Mouse (Mus musculus) gastrocnemius, adult 8-10 months (tissue): ENCODE measurements around the gene Zfp850. TPM values are rescaled to one million over a fixed set of nuclear protein-coding genes. Genes with fewer than 3 reads are reported as not detected.
"Not testable (repeated sequence)": the region's sequence is repeated elsewhere in the genome, so short reads cannot be mapped to it uniquely, and the experiment has no call there.

Experiments used
- DNase-seq, 2 experiments: peaks; one replicate each; pipeline ENCODE4 v3.0.0; 2022; ENCODE audit warnings: low spot score in 2 of 2
- total RNA-seq, 4 experiments: library from RNA; stranded (reverse); gene quantifications; 2 replicates each; pipeline ENCODE4 v1.2.4; 2022

Zfp850 gene
- total RNA-seq, result under 1 TPM; 0.15 to 0.65 (median 0.29) TPM

DNA sequence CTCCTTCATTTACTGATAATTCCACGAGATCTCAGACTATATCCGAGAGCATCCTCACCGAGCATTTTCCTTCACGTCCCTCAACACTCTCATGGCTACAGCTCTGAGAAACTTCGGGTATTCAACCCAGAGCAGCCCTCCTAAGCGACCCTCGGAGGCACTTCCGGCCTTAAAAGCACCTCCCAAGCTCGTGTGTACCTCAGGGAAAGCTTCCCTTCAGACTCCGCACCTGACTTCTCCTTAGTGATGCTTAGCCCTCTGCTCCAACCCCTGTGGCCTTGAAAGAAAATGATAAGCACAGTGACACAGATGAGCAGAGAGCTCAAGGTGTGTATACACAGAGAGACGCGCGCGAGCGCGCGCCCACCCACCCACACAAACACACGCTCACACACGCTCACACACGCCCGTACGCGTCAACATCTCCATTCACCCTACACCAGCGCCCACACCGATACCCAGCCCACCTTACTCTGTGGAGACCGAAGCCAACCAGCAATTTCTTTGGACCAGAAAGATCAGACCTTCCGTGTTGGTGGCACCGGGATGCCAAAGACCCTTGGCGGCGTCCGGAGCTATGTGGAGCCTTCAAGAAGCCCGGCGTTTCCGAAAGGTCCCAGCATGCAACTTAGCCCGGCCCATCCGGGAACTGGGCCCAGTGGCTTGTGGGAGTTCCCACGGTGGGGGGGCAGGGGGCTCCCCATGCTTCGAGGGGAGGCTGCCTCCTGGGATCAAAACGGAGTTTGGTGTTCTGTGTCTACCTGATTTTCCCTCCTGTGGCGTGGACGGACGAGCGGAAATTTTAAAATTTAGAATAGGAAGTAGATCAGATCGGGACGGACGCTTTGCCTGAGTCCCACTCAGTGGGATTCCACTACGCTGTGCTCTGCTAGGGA lies at the start of gene Zfp850:
Gene Zfp850 (minus strand): TSS at position 567 of the 896 bp plus-strand sequence.
- DNase-seq, result peak; percentile 29 to 44

DNA sequence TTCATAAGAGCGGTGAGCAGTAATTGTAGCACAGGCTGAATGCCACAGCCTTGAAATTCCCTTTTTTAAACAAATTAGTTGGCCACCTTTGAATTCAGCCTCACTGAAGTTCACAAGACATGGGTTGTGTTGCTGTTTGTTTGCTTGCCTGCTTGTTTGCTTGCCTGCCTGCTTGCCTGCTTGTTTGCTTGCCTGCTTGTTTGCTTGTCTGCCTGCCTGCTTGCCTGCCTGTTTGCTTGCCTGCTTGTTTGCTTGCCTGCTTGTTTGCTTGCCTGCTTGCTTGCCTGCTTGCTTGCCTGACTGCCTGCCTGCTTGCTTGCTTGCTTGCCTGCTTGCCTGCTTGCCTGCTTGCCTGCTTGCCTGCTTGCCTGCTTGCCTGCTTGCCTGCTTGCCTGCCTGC lies 46.1 kb upstream of the Zfp850 start:
- DNase-seq, result no peak

DNA sequence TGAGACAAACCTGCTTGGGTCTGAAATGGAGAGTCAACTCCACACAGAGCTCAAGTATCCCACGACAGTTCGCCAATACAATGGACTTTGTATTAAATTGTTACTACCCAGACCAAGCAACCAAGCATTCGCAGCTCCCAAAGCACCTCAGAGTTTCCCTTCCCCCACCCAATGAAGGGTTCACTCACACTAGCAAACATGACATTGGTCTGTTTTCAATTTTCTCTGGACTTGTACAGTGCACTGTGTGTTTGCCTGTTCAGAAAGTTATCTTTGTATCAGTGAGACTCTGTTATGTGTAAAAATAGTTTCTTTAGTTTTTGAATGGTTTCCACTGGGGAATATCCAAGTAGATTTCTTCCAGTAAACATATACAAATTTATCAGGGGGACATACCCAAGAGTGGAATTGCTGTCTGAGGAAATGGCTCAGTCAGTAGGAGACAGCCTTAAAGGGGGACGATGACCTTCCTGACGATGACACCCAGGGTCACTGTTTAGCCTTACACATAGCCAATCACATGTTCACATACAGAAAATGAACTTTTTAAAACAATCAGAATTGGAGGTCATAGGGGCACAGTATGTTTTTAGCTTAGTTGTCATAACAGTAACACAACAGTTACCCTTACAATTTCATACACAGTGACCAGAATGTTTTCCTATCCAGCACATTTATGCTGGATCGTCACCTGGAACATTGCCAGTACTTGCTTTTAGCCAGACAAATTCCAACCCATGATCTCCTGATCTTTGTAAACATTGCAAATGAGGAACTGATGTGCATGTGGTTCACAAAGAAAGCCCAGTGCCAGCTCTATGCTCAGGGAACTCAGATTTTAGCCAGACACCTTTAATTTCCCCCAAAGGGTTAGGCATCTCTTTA lies 39.4 kb upstream of the Zfp850 start:
- no peak for DNase-seq

DNA sequence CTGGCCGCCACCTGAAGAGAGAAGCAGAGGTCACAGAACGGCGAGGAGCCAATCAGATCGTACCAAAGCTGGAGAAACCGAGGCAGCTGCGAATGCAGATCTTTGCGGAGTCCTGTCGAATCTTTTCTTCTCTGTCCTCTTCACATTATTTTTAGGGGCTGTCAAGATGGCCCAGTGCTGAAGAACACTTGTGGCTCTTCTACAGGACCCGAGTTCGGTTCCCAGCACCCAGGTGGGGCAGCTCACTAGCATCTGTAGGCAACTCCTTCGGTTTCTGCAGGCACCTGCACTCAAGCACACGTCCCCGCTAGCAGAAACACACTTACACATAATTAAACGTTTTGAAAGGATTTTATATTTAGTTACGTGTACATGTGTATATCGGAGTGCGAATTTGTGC lies 36.7 kb upstream of the Zfp850 start:
- no peak for DNase-seq

DNA sequence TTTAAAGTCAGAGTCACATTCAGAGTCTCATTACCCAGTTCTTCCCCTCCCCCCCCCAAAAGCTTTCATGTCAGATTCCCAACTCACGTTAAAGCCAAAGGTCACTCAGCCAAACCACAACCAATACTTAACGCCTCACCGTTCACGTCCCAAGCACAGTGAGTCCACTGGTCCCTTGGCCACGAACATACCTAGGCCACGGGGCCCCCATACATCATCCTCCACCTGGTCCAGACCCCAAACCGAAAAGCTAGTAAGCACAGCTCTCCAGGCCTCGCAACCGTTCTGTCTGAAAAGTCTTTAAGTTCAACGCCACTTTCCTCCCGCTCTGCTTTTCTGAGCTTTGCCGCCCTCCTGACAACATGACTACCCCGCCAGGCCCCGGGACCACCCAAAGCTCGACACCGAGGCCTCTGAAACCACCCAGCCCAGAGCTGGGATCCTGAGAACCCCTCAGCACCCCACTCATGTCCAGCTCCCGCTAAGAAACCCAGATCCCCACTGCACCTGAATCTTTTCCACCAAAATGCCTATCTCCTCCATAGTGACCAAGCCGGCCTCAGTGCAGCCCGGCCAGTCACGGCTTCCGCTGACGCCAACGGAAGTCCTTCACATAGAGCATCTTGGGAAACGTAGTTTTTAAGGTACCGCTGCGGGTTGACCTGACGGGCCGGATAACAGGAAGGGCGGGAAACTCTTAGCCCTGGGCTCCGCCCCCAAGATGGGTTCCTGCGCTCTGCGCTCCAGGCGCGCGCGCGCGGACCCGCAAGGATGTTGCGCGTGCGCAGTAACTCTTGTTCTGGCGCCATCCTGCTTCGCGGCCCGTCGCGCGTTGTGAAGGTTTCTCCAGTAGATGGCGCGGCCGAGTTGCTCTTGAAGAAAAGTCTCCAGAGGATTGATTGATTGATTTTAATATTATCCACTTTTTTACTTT lies 35.8 kb upstream of the Zfp850 start, which contains the start of gene Psmc4:
Gene Psmc4 (minus strand): TSS at position 626 of the 934 bp plus-strand sequence.
- peak; percentile 97 to 99 for DNase-seq

DNA sequence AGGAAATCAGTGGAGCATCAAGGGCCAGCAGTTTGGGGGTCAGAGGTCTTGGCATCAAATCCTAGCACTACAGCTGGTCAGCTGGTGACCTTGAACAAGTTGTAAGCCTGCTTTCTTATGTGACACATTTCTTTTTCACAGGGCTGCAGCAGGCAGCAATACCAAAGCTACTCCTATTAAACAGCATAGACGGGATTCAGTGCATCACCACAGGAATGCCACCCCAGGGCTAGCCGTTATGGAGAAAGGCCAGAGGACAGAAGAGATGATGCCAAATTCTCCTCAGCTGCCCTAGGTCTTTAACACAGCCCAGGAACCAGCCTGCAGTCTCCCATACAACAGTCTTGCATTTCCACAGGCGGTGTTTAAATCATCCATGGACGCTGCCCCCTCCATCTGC lies 30.6 kb upstream of the Zfp850 start:
- DNase-seq, result no peak

DNA sequence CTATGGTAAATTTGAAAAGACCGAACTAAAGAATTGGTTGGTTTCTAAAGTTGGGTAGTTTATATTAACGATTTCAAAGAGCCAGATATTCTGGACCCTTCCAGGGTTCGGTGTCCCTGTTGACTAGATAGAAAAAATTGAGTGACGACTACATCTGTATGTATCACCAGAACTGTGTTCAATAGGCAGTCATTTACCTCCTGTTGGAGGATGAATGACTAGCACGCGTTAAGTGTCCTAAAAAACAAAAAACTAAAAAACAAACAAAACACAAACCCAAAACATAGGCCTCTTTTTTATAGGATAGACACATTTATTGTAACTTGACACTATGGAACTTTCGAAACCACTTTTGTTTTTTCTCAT lies 513 bp upstream of the Zfp850 start:
- no peak for DNase-seq

DNA sequence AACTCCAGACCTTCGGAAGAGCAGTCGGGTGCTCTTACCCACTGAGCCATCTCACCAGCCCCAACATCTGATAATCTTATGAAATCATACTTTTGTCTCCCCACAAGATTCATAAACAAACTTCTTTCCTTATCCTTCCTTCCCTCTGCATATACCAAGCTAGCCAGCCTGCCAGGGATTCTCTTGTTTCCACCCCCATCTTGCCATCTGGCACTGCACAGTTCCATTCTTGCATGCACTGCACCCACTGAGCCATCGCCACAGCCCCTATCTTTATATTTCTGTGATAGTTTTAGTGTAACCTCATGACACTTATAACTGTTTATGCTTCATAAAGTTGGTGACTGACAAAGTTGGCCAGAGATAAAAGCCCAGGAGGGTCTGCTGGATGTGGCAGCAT lies 3.6 kb downstream of the Zfp850 start:
- DNase-seq, result no peak

DNA sequence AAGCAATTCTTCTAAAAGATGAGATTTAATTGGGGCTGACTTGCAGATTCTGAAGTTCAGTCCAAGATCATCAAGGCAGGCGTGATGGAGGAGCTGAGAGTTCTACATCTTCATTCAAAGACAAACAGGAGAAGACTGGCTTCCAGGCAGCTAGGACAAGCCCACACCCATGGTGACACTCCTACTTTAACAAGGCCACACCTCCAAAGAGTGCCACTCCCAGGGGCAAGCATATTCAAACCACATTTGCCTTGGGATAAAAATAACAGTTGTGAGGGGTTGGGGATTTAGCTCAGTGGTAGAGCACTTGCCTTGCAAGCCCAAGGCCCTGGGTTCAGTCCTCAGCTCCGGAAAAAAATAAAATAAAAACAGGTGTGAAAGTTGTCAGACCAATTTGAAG lies 31.7 kb downstream of the Zfp850 start:
- no peak for DNase-seq

DNA sequence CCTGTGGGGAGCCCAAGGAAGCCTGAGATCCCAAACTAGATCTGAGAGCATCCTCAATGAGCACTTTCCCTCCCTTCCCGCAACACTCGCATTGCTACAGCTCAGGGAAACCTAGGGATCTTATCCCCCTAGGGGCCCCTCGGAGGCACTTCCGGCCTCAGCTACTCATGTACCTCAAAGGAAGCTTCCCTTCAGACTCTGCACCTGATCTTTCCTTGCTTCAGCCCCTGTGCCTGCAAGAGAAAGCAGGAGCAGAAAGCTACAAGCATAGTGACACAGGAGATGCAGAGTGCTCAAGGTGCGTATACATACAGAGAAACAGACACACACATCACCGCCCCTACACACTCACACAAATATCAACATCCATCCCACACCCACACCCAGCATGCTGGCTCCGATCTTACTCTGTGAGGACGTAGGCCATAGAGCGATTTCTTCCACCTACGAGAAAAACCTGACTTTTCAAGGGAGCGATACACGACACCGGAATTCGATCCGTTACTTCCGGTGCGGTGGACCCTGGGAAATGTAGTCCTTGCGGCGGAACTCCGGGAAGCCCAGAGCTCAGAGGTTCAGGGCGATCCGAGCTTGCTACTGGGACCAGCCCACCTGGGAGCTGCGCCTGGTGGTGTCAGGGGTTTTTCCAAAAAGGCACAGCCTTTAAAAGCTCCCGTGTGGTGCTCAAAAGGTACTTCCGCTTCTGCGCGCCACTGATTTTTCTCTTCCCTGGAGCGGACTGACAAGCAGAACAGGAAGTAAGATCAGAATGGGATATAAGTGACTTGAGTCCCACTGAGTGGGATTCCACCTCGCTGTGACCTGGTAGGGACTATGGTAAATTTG lies 35.0 kb downstream of the Zfp850 start, which contains the start of gene Zfp780b:
Gene Zfp780b (minus strand): TSS at position 489 of the 846 bp plus-strand sequence.
- DNase-seq, result peak; percentile 14 to 31

DNA sequence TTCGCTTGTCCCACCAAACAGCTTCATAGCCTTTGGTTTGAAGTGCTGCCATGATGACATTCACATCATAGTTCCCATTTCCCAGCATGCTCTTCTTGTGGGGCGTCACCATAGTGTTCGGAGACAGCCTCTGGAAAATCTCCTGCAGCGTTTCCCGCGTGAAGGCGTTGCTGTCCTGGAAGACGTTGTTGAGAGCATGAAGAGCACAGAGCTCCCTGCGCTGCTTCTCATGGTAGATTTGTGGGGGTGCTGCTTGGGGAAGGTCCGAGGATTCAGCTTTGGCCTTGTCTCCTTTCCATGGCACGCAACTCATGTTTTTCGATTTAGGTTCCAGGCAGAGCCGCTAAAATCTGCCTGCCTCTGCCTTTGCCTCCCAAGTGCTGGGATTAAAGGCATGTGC lies 64.5 kb downstream of the Zfp850 start:
- not testable (repeated sequence) for DNase-seq

DNA sequence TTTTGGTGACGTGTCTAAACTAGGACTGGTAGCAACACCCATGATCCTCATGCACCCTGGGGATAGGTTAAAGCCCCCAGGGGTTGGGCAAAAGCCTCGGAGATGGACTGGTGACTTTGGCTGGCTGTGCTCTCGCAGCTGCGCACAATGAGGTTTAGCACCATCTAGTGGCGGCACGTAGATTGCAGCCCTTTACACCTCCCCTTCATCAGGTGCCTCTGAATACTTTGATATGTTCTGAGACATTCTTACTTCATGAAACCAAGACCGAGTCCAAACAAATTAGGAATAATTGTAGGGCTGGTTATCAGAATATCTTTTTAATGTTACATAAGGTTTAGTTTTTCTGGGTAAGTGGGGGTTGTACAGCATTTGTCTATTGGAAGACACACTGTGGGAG lies 72.0 kb downstream of the Zfp850 start:
- not testable (repeated sequence) for DNase-seq

Other genes with a start within 250 kb of the Zfp850 start
- 1 to 10 TPM; 4.0 to 5.3 (median 4.4) TPM for gene Zfp626, start 206.9 kb downstream of the Zfp850 start, total RNA-seq
- gene Zfp59, start 175.5 kb downstream of the Zfp850 start, total RNA-seq, result 1 to 10 TPM; 2.3 to 2.7 (median 2.6) TPM
- 1 to 10 TPM; 1.7 to 2.9 (median 1.9) TPM for gene Zfp607a, start 156.6 kb downstream of the Zfp850 start, total RNA-seq
- 1 to 10 TPM; 2.3 to 5.6 (median 3.8) TPM for gene Zfp974, start 84.7 kb downstream of the Zfp850 start, total RNA-seq
- 10 to 100 TPM in 1 of 4 experiments, 1 to 10 TPM in 3; 7.0 to 10.9 (median 8.2) TPM for gene Zfp780b, start 34.9 kb downstream of the Zfp850 start, total RNA-seq
- gene Psmc4, start 36.0 kb upstream of the Zfp850 start, total RNA-seq, result 10 to 100 TPM; 96.1 to 99.7 (median 97.2) TPM
- under 1 TPM in 1 of 4 experiments, not detected in 3; 0.08 TPM for gene Fcgbp, start 57.1 kb upstream of the Zfp850 start, total RNA-seq
- gene 9530053A07Rik, start 115.4 kb upstream of the Zfp850 start, total RNA-seq, result not detected
- gene Fbl, start 155.6 kb upstream of the Zfp850 start, total RNA-seq, result 10 to 100 TPM; 16.8 to 25.3 (median 18.6) TPM
- gene Dyrk1b, start 165.4 kb upstream of the Zfp850 start, total RNA-seq, result 10 to 100 TPM; 58.2 to 74.5 (median 66.1) TPM